Mouse (Mus musculus): ENCODE measurements around the gene Sept9. TPM values are rescaled to one million over a fixed set of nuclear protein-coding genes. Genes with fewer than 3 reads are reported as not detected.

Gene Sept9
- polyA plus RNA-seq, 2 experiments from 2014 or later: 265 to 345 TPM

- ATAC-seq: no peak
Measured at GRCm38 (mm10) chr11:117176304-117176703, 23.2 kb upstream of the Sept9 start.

- ATAC-seq: no peak
Measured at GRCm38 (mm10) chr11:117176900-117177299, 22.6 kb upstream of the Sept9 start.

- ATAC-seq: no peak
Measured at GRCm38 (mm10) chr11:117177303-117177979, 22.0 kb upstream of the Sept9 start.

GRCm38 (mm10) chr11:117179902-117180301 is 19.6 kb upstream of the Sept9 start:
- ATAC-seq: no peak

- ATAC-seq: no peak
Measured at GRCm38 (mm10) chr11:117182808-117183207, 16.7 kb upstream of the Sept9 start.

- ATAC-seq: no peak
Measured at GRCm38 (mm10) chr11:117183299-117183698, 16.2 kb upstream of the Sept9 start.

GRCm38 (mm10) chr11:117183841-117184240 is 15.6 kb upstream of the Sept9 start:
- no peak for ATAC-seq

- ATAC-seq: no peak
Measured at GRCm38 (mm10) chr11:117185076-117185933, 14.2 kb upstream of the Sept9 start.

- ATAC-seq: no peak
Measured at GRCm38 (mm10) chr11:117191524-117191923, 7.9 kb upstream of the Sept9 start.

- no peak for ATAC-seq
Measured at GRCm38 (mm10) chr11:117194475-117194937, 5.0 kb upstream of the Sept9 start.

GRCm38 (mm10) chr11:117195616-117196015 is 3.8 kb upstream of the Sept9 start:
- ATAC-seq: no peak

GRCm38 (mm10) chr11:117196681-117197080 is 2.8 kb upstream of the Sept9 start:
- no peak for ATAC-seq

GRCm38 (mm10) chr11:117198122-117198521 is 1.3 kb upstream of the Sept9 start:
- no peak for ATAC-seq

- ATAC-seq: no peak
Measured at GRCm38 (mm10) chr11:117201846-117202245, 2.4 kb downstream of the Sept9 start.

GRCm38 (mm10) chr11:117204606-117205005 is 5.1 kb downstream of the Sept9 start:
- no peak for ATAC-seq

- ATAC-seq: no peak
Measured at GRCm38 (mm10) chr11:117205042-117205441, 5.6 kb downstream of the Sept9 start.

GRCm38 (mm10) chr11:117205447-117205846 is 6.0 kb downstream of the Sept9 start:
- ATAC-seq: no peak

- ATAC-seq: no peak
Measured at GRCm38 (mm10) chr11:117207436-117207835, 8.0 kb downstream of the Sept9 start.

- no peak for ATAC-seq
Measured at GRCm38 (mm10) chr11:117208151-117208673, 8.8 kb downstream of the Sept9 start.

GRCm38 (mm10) chr11:117216713-117217112 is 17.3 kb downstream of the Sept9 start:
- ATAC-seq: no peak

GRCm38 (mm10) chr11:117218070-117218469 is 18.6 kb downstream of the Sept9 start:
- no peak for ATAC-seq

GRCm38 (mm10) chr11:117218498-117218897 is 19.0 kb downstream of the Sept9 start:
- ATAC-seq: no peak

GRCm38 (mm10) chr11:117220777-117221176 is 21.3 kb downstream of the Sept9 start:
- ATAC-seq: no peak

GRCm38 (mm10) chr11:117221182-117221581 is 21.7 kb downstream of the Sept9 start:
- ATAC-seq: no peak
